Mouse (Mus musculus) heart, adult 2 months (tissue): ENCODE measurements around the gene Top3b.

Experiments used
- CTCF ChIP-seq: fragments of 200-600 bp; IDR thresholded peaks from 2 replicates; pipeline ENCODE4 v1.8.1; 2022; ENCODE audit warnings: antibody characterized with exemption, mild to moderate bottlenecking, moderate library complexity
- POLR2A ChIP-seq: fragments of 200-500 bp; IDR thresholded peaks from 2 replicates; pipeline ENCODE4 v1.6.1; 2011; ENCODE audit warnings: mild to moderate bottlenecking, low read depth, low read length, control low read depth; ENCODE audit not compliant: insufficient read depth

DNA sequence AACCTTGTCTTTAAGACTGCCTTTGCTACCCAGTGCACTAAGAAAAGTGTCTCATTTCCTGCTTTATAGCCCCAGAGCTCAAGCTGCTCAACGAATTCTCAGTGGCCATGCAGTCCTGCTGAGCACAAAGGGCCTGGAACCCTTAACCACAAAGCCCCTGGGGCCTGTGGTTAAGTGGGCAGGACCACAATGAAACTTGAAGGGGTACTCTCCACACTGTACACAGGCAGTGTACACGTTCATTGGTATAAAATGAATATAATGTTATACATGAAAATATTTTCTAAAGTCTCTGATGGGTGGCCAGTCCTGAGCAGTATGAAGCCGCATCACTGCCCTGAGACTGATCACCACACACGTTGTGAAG, 25.5 kb downstream of the Top3b start:
- TF ChIP-seq POLR2A (no peak), CTCF (no peak)
